Mouse (Mus musculus) heart, embryonic 14.5 days (tissue): ENCODE measurements around the gene Cd19. TPM values are rescaled to one million over a fixed set of nuclear protein-coding genes. Genes with fewer than 3 reads are reported as not detected.
"Not testable (repeated sequence)": the region's sequence is repeated elsewhere in the genome, so short reads cannot be mapped to it uniquely, and the experiment has no call there.

Experiments
- ATAC-seq: fragments of 200-750 bp; cut with Nextera tagmentation; 2 replicates; pipeline ENCODE4 v1.8.0; 2017; ENCODE audit warnings: low read depth, moderate TSS enrichment; ENCODE audit not compliant: insufficient number of reproducible peaks, insufficient read depth, low FRiP score
- H3K27ac ChIP-seq, 2 experiments: fragments of 200-500 bp in 1 of 2; fragments of 300-500 bp in 1 of 2; sonication (generic) in 1 of 2; replicated peaks in 1 of 2; 2 replicates each; pipeline ENCODE4 v1.5.1; 2012 to 2014; ENCODE audit warnings: low read depth in 2 of 2, low read length in 2 of 2, control low read depth in 1 of 2, mild to moderate bottlenecking in 1 of 2, mixed read lengths in 1 of 2; ENCODE audit not compliant: control insufficient read depth in 1 of 2, insufficient read depth in 1 of 2
- H3K27me3 ChIP-seq: fragments of 300-500 bp; sonication (generic); 2 replicates; pipeline ENCODE4 v1.6.1; 2014; ENCODE audit warnings: mild to moderate bottlenecking, low read length, control low read depth; ENCODE audit not compliant: control insufficient read depth, insufficient read depth
- H3K36me3 ChIP-seq: fragments of 300-500 bp; sonication (generic); 2 replicates; pipeline ENCODE4 v1.6.1; 2014; ENCODE audit warnings: mild to moderate bottlenecking, control low read depth, low read length, mixed read lengths; ENCODE audit not compliant: control insufficient read depth, insufficient read depth
- H3K4me1 ChIP-seq, 2 experiments: fragments of 200-500 bp in 1 of 2; fragments of 300-500 bp in 1 of 2; sonication (generic) in 1 of 2; 2 replicates each; pipeline ENCODE4 v1.6.1; 2012 to 2014; ENCODE audit warnings: low read length in 2 of 2, control low read depth in 1 of 2, mixed read lengths in 1 of 2; ENCODE audit not compliant: control insufficient read depth in 2 of 2, insufficient read depth in 2 of 2
- H3K4me2 ChIP-seq: fragments of 300-500 bp; sonication (generic); 2 replicates; pipeline ENCODE4 v1.6.1; 2014; ENCODE audit warnings: mild to moderate bottlenecking, low read length
- H3K4me3 ChIP-seq, 2 experiments: fragments of 200-500 bp in 1 of 2; fragments of 300-500 bp in 1 of 2; sonication (generic) in 1 of 2; 2 replicates each; pipeline ENCODE4 v1.5.1; 2012 to 2014; ENCODE audit warnings: low read length in 2 of 2, mild to moderate bottlenecking in 2 of 2, control low read depth in 1 of 2, low read depth in 1 of 2, moderate library complexity in 1 of 2; ENCODE audit not compliant: control insufficient read depth in 1 of 2, insufficient read depth in 1 of 2
- H3K9ac ChIP-seq: fragments of 300-500 bp; sonication (generic); 2 replicates; pipeline ENCODE4 v1.6.1; 2014; ENCODE audit warnings: mild to moderate bottlenecking, low read length
- H3K9me3 ChIP-seq: fragments of 300-500 bp; sonication (generic); 2 replicates; pipeline ENCODE4 v1.6.1; 2016; ENCODE audit warnings: low read length, control low read depth; ENCODE audit not compliant: control insufficient read depth
- WGBS: fragments of 180-500 bp; shearing (Covaris S2); extraction: QIAGEN DNeasy Blood & Tissue Kit; methylation state at CpG from one replicate; pipeline ENCODE4 v1.1.7; 2014; 5-methylcytosine and 5-hydroxymethylcytosine counted together
- polyA plus RNA-seq: library from polyadenylated mRNA; unstranded; fragments of >200 nt; fragmentation: Nextera tagmentation; extraction: Ambion mirVana; gene quantifications from 2 replicates; pipeline ENCODE4 v1.2.1, GENCODE M21; 2014

Cd19 gene
- polyA plus RNA-seq, 1 experiment from 2014 or later: not detected

GRCm38 (mm10) chr7:126418496-126418895, 3.8 kb upstream of the Cd19 start:
- ATAC-seq: no peak
- WGBS: 34% methylated on average over 3 of the region's 3 CpGs
- Histone ChIP-seq H3K4me1 (no peaks in the 10 kb centered on the region), H3K4me2 (no peak overlapping the region), H3K27ac (no peak overlapping the region), H3K27me3 (no peaks in the 10 kb centered on the region), H3K36me3 (no peaks in the 10 kb centered on the region), H3K9me3 (no peaks in the 10 kb centered on the region), H3K9ac (no peak overlapping the region), H3K4me3 (no peak overlapping the region)

- H3K27me3 ChIP-seq: no peaks in the 10 kb centered on the region
- no peak for ATAC-seq
- H3K4me3 ChIP-seq: no peak overlapping the region
- H3K4me1 ChIP-seq: no peaks in the 10 kb centered on the region
- no peaks in the 10 kb centered on the region for H3K36me3 ChIP-seq
- no peaks in the 10 kb centered on the region for H3K9me3 ChIP-seq
- no peak overlapping the region for H3K27ac ChIP-seq
- no peak overlapping the region for H3K9ac ChIP-seq
- no peak overlapping the region for H3K4me2 ChIP-seq
- WGBS: 93% methylated on average over 4 of the region's 4 CpGs
These were observed 2.9 kb upstream of the Cd19 start for GRCm38 (mm10) chr7:126417606-126418005.

- Histone ChIP-seq H3K4me1 (no peaks in the 10 kb centered on the region), H3K9me3 (no peaks in the 10 kb centered on the region), H3K27me3 (no peaks in the 10 kb centered on the region; the same call in 1 of the 2 replicates), H3K4me2 (no peak overlapping the region), H3K4me3 (no peak overlapping the region), H3K27ac (no peak overlapping the region), H3K9ac (no peak overlapping the region), H3K36me3 (no peaks in the 10 kb centered on the region)
- ATAC-seq: no peak
- 51% methylated on average over 8 of the region's 8 CpGs for WGBS
These were observed 2.4 kb upstream of the Cd19 start for GRCm38 (mm10) chr7:126417045-126417444.

GRCm38 (mm10) chr7:126416615-126417014, 1.9 kb upstream of the Cd19 start:
- Histone ChIP-seq H3K4me2 (no peak overlapping the region), H3K4me1 (no peaks in the 10 kb centered on the region), H3K9ac (no peak overlapping the region), H3K27me3 (no peaks in the 10 kb centered on the region; the same call in 1 of the 2 replicates), H3K4me3 (no peak overlapping the region), H3K27ac (no peak overlapping the region), H3K9me3 (no peaks in the 10 kb centered on the region), H3K36me3 (no peaks in the 10 kb centered on the region)
- no peak for ATAC-seq
- 36% methylated on average over 2 of the region's 2 CpGs for WGBS

GRCm38 (mm10) chr7:126411061-126411460, 3.6 kb downstream of the Cd19 start:
- Histone ChIP-seq H3K27ac (no peak overlapping the region), H3K9me3 (no peaks in the 10 kb centered on the region), H3K4me2 (no peak overlapping the region), H3K36me3 (no peaks in the 10 kb centered on the region), H3K4me3 (no peak overlapping the region), H3K4me1 (no peaks in the 10 kb centered on the region), H3K27me3 (no peaks in the 10 kb centered on the region; the same call in 1 of the 2 replicates), H3K9ac (no peak overlapping the region)
- no peak for ATAC-seq
- WGBS: 85% methylated on average over 4 of the region's 4 CpGs

- no peaks in the 10 kb centered on the region for H3K36me3 ChIP-seq
- no peaks in the 10 kb centered on the region; the same call in 1 of the 2 replicates for H3K27me3 ChIP-seq
- H3K4me2 ChIP-seq: no peak overlapping the region
- no peaks in the 10 kb centered on the region for H3K4me1 ChIP-seq
- WGBS: 69% methylated on average over 2 of the region's 2 CpGs
- no peak overlapping the region for H3K4me3 ChIP-seq
- no peak overlapping the region for H3K27ac ChIP-seq
- H3K9ac ChIP-seq: no peak overlapping the region
- no peaks in the 10 kb centered on the region for H3K9me3 ChIP-seq
- no peak for ATAC-seq
These were observed 6.0 kb downstream of the Cd19 start for GRCm38 (mm10) chr7:126408686-126409085.

GRCm38 (mm10) chr7:126402518-126402917, 12.2 kb downstream of the Cd19 start:
- not testable (repeated sequence) for ATAC-seq, H3K4me1 ChIP-seq, H3K4me3 ChIP-seq, H3K4me2 ChIP-seq, H3K36me3 ChIP-seq, H3K9ac ChIP-seq, H3K27ac ChIP-seq, H3K9me3 ChIP-seq, H3K27me3 ChIP-seq
- WGBS: 64% methylated on average over 6 of the region's 8 CpGs

- Histone ChIP-seq H3K27ac (no peak overlapping the region), H3K4me2 (no peak overlapping the region), H3K36me3 (no peaks in the 10 kb centered on the region), H3K4me1 (peaks cover 0 to 8% of the 10 kb centered on the region in 2 experiments; a peak in 3 of 4 replicates), H3K9ac (no peak overlapping the region), H3K4me3 (no peak overlapping the region), H3K27me3 (no peaks in the 10 kb centered on the region), H3K9me3 (no peaks in the 10 kb centered on the region)
- 10% methylated on average over 5 of the region's 5 CpGs for WGBS
- no peak for ATAC-seq
These were observed 15.1 kb downstream of the Cd19 start for GRCm38 (mm10) chr7:126399548-126399947.
